Mouse (Mus musculus) ES-Bruce4 (cell line): ENCODE data around the gene Itgb8.

Experiments used
- CTCF ChIP-seq: IDR thresholded peaks from one replicate; pipeline ENCODE4 v1.8.1; 2011; ENCODE audit warnings: low read depth, low read length
- EP300 ChIP-seq: IDR thresholded peaks from 2 replicates; pipeline ENCODE4 v1.6.1; 2011; ENCODE audit warnings: low read depth, low read length; ENCODE audit not compliant: insufficient read depth

DNA sequence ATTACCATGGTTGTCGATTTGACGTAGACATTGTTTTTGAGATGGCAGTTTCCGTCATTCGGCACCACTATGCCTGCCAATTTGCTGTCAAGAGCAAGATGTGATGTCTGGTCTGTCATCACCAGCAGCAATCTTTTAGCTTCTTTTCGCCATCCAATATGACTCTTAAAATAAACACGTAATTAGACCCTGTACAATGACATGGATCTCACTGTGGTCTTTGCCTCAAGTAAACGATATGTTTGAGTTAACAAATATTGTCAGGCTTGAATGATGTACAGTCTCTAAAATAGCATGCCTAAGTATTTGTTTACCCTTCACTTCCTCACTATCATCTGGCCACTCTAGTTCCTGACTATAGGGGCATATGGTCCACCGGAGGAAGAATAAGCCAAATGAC, 48.8 kb downstream of the Itgb8 start:
- TF ChIP-seq CTCF (no peak), EP300 (no peak)
